Mouse (Mus musculus) embryonic facial prominence, embryonic 12.5 days (tissue): ENCODE measurements at regions not wholly inside any gene's neighbourhood (a gene's known extent, or its start where the extent isn't known, plus 50 kb on each side); places are given as distances from the start of the nearest gene placed in this dataset.

Source experiments
- ATAC-seq: fragments of 200-750 bp; cut with Nextera tagmentation; 2 replicates; pipeline ENCODE4 v1.8.0; 2017; ENCODE audit not compliant: insufficient number of reproducible peaks, insufficient read depth, low FRiP score, low TSS enrichment
- H3K27ac ChIP-seq: fragments of 300-500 bp; sonication (generic); 2 replicates; pipeline ENCODE4 v1.5.1; 2016; ENCODE audit warnings: mild to moderate bottlenecking
- H3K27me3 ChIP-seq: fragments of 300-500 bp; sonication (generic); 2 replicates; pipeline ENCODE4 v1.6.1; 2016; ENCODE audit warnings: mild to moderate bottlenecking, moderate library complexity
- H3K36me3 ChIP-seq: fragments of 300-500 bp; sonication (generic); 2 replicates; pipeline ENCODE4 v1.6.1; 2016; ENCODE audit warnings: mild to moderate bottlenecking
- H3K4me1 ChIP-seq: fragments of 300-500 bp; sonication (generic); 2 replicates; pipeline ENCODE4 v1.6.1; 2016
- H3K4me2 ChIP-seq: fragments of 300-500 bp; sonication (generic); replicated peaks from 2 replicates; pipeline ENCODE4 v1.6.1; 2016; ENCODE audit warnings: mild to moderate bottlenecking, moderate library complexity
- H3K4me3 ChIP-seq: fragments of 300-500 bp; sonication (generic); 2 replicates; pipeline ENCODE4 v1.5.1; 2016; ENCODE audit warnings: mild to moderate bottlenecking
- H3K9ac ChIP-seq: fragments of 300-500 bp; sonication (generic); 2 replicates; pipeline ENCODE4 v1.6.1; 2016; ENCODE audit warnings: mild to moderate bottlenecking, moderate library complexity
- H3K9me3 ChIP-seq: fragments of 300-500 bp; sonication (generic); 2 replicates; pipeline ENCODE4 v1.6.1; 2016; ENCODE audit warnings: mild to moderate bottlenecking, moderate library complexity
- WGBS: fragments of 180-500 bp; shearing (Covaris S2); methylation state at CpG from one replicate; pipeline ENCODE4 v1.1.7; 2016; 5-methylcytosine and 5-hydroxymethylcytosine counted together

- no peak for ATAC-seq
- Histone ChIP-seq H3K36me3 (no peaks in the 10 kb centered on the region), H3K9me3 (no peaks in the 10 kb centered on the region), H3K27me3 (no peaks in the 10 kb centered on the region), H3K4me3 (no peak overlapping the region), H3K27ac (no peak overlapping the region), H3K4me1 (no peaks in the 10 kb centered on the region), H3K9ac (no peak overlapping the region), H3K4me2 (no peak overlapping the region)
- WGBS, result 89% methylated on average over 2 of the region's 2 CpGs
Observed at GRCm38 (mm10) chr3:124217131-124217530, 103.5 kb upstream of the Tram1l1 start.

GRCm38 (mm10) chr3:124225982-124226381 lies 94.7 kb upstream of the Tram1l1 start:
- Histone ChIP-seq H3K4me1 (no peaks in the 10 kb centered on the region), H3K9me3 (no peaks in the 10 kb centered on the region), H3K4me3 (no peak overlapping the region), H3K36me3 (no peaks in the 10 kb centered on the region), H3K27ac (no peak overlapping the region), H3K9ac (no peak overlapping the region), H3K27me3 (no peaks in the 10 kb centered on the region), H3K4me2 (no peak overlapping the region)
- no peak for ATAC-seq
- WGBS, result 70% methylated on average over 4 of the region's 4 CpGs

GRCm38 (mm10) chr3:124227701-124228100 lies 93.0 kb upstream of the Tram1l1 start:
- H3K36me3 ChIP-seq, result no peaks in the 10 kb centered on the region
- H3K27me3 ChIP-seq, result no peaks in the 10 kb centered on the region
- H3K4me1 ChIP-seq, result no peaks in the 10 kb centered on the region
- H3K4me2 ChIP-seq, result no peak overlapping the region
- ATAC-seq, result no peak
- H3K27ac ChIP-seq, result no peak overlapping the region
- H3K9me3 ChIP-seq, result no peaks in the 10 kb centered on the region
- no peak overlapping the region for H3K4me3 ChIP-seq
- no peak overlapping the region for H3K9ac ChIP-seq

GRCm38 (mm10) chr3:124240936-124241733 lies 79.5 kb upstream of the Tram1l1 start:
- no peak overlapping the region for H3K4me2 ChIP-seq
- ATAC-seq, result no peak
- no peaks in the 10 kb centered on the region for H3K36me3 ChIP-seq
- no peaks in the 10 kb centered on the region for H3K4me1 ChIP-seq
- WGBS, result 84% methylated on average over 5 of the region's 5 CpGs
- H3K4me3 ChIP-seq, result no peak overlapping the region
- H3K9me3 ChIP-seq, result no peaks in the 10 kb centered on the region
- H3K9ac ChIP-seq, result no peak overlapping the region
- no peak overlapping the region for H3K27ac ChIP-seq
- H3K27me3 ChIP-seq, result no peaks in the 10 kb centered on the region

GRCm38 (mm10) chr3:124241734-124242006 lies 79.0 kb upstream of the Tram1l1 start:
- Histone ChIP-seq H3K9ac (no peak overlapping the region), H3K27ac (no peak overlapping the region), H3K9me3 (no peaks in the 10 kb centered on the region), H3K36me3 (no peaks in the 10 kb centered on the region), H3K4me2 (no peak overlapping the region), H3K27me3 (no peaks in the 10 kb centered on the region), H3K4me3 (no peak overlapping the region), H3K4me1 (no peaks in the 10 kb centered on the region)
- 79% methylated on average over 1 of the region's 1 CpGs for WGBS
- no peak for ATAC-seq

GRCm38 (mm10) chr3:124262150-124262549 lies 58.5 kb upstream of the Tram1l1 start:
- no peaks in the 10 kb centered on the region for H3K4me1 ChIP-seq
- H3K36me3 ChIP-seq, result no peaks in the 10 kb centered on the region
- no peaks in the 10 kb centered on the region for H3K9me3 ChIP-seq
- WGBS, result 56% methylated on average over 3 of the region's 3 CpGs
- no peak overlapping the region for H3K27ac ChIP-seq
- H3K27me3 ChIP-seq, result no peaks in the 10 kb centered on the region
- no peak for ATAC-seq
- no peak overlapping the region for H3K4me3 ChIP-seq
- no peak overlapping the region for H3K4me2 ChIP-seq
- no peak overlapping the region for H3K9ac ChIP-seq

- H3K4me2 ChIP-seq, result no peak overlapping the region
- 55% methylated on average over 5 of the region's 5 CpGs for WGBS
- no peaks in the 10 kb centered on the region for H3K9me3 ChIP-seq
- no peak for ATAC-seq
- no peaks in the 10 kb centered on the region for H3K27me3 ChIP-seq
- H3K36me3 ChIP-seq, result no peaks in the 10 kb centered on the region
- H3K27ac ChIP-seq, result no peak overlapping the region
- no peak overlapping the region for H3K9ac ChIP-seq
- no peak overlapping the region for H3K4me3 ChIP-seq
- H3K4me1 ChIP-seq, result no peaks in the 10 kb centered on the region
Observed at GRCm38 (mm10) chr3:124266821-124267220, 53.8 kb upstream of the Tram1l1 start.

- no peaks in the 10 kb centered on the region for H3K27me3 ChIP-seq
- ATAC-seq, result no peak
- 45% methylated on average over 5 of the region's 5 CpGs for WGBS
Observed at GRCm38 (mm10) chr3:124270506-124270905, 50.1 kb upstream of the Tram1l1 start.

More at GRCm38 (mm10) chr3:124270506-124270905, 50.1 kb upstream of the Tram1l1 start:
- Histone ChIP-seq H3K4me1 (no peaks in the 10 kb centered on the region), H3K9me3 (no peaks in the 10 kb centered on the region), H3K9ac (no peak overlapping the region), H3K4me3 (no peak overlapping the region), H3K36me3 (no peaks in the 10 kb centered on the region), H3K4me2 (no peak overlapping the region), H3K27ac (no peak overlapping the region)
